Mouse (Mus musculus): Measurements from ENCODE around the gene Muc20. TPM values are rescaled to one million over a fixed set of nuclear protein-coding genes. Genes with fewer than 3 reads are reported as not detected.
A peak's percentile ranks its signal among the peaks of the same experiment; 100 is the strongest.

Gene Muc20
- total RNA-seq, 2 experiments from 2014 or later, result not detected

DNA sequence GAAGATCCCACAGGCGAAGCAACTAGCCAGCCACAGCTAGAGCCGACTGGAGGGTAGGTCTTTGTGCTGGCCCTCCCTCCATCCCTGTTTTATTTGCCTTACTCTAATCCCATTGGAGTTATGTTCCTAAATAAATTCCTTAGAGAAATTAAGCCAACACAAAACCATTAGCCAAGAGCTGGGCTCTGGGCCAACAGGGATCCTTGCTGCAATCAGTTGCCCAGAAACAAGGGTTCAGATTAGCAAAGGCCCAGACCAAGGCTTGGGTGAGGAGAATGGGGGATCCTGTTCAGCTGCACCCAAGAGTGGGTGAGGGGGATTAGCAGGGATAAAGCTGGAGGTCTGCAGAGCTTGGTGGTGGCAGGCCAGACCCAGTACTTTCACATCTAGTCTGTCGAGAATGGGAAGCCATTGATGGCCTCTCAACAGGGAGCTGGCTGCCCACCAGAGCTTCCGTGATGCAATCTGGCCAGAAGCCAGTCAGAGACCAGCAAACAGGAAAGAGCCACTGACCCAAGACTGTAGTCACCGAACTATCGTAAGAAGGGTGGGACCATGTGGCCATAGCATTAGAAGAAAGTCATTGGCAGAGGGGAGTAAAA is 6.1 kb upstream of the Muc20 start:
- intact Hi-C loops (cut with DNase I), result no loop called here

DNA sequence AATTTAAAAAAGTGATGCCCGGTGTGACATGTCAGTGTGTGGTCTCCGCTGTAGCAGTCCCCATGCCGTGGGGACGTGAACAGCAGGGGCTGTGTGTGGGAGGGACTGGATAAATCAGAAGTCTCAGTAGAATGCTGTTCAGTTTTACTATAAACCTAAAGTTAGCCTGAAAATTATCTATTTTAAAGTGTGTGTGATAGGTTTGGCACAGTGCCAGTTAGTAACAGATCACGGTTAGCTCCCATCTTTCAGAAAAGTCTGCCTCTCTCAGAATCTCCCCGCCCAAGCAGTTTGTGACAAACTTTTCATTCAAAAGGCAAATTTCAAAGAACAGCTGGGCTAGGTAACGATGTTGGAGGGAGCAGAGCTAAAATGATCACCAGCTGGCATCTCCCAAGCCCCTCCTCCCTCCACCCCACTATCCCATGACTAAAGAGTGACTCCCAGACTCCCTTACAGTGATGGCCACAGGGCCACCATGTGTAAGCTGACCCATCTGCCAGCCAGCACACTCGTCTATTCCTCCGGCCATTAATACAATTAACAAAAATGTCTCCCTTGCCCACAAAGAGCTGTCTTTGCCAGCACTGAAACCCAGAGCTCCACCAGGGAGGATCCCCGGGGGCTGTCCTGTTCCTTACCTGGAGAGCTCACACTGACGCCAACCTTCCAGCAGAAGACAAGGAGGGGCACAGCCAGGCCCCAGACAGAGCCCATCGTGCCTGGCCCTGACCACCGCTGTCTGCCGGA is 384 bp downstream of the Muc20 start:
- intact Hi-C loops (cut with DNase I), result no loop called here
- DNase-seq (ENCODE audit: low spot score in 2 of 2), result no peak

More for the DNA sequence above, 6.1 kb upstream of the Muc20 start:
- peak; percentile 19 to 32 for DNase-seq (ENCODE audit: low spot score in 2 of 2)

DNA sequence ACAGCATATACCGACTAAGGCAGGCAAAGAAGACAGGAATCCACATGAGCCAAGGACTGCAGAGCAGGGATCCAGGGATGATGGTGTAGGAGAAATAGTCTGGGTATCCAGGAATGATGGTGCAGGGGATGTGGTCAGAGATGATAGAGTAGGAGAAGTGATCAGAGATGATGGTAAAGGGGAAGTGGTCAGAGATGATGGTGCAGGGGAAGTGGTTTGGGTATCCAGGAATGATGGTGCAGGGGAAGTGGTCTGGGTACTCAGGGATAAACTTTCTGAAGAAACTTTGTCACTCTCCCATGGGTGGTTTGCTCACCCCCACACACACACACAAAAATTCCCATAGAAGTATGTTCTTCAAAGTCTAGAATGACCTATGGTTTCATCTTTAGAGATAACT is 2.1 kb downstream of the Muc20 start:
- no peak for DNase-seq (ENCODE audit: low spot score in 2 of 2)
- intact Hi-C loops (cut with DNase I), result no loop called here

GRCm38 (mm10) chr16:32790056-32790455 is 7.2 kb downstream of the Muc20 start:
- no peak for DNase-seq (ENCODE audit: low spot score in 2 of 2)
- intact Hi-C loops (cut with DNase I), result no loop called here

- intact Hi-C loops (cut with DNase I), result no loop called here
- peak; percentile 40 to 57 for DNase-seq (ENCODE audit: low spot score in 2 of 2)
Observed at GRCm38 (mm10) chr16:32784840-32785239, 12.4 kb downstream of the Muc20 start.

DNA sequence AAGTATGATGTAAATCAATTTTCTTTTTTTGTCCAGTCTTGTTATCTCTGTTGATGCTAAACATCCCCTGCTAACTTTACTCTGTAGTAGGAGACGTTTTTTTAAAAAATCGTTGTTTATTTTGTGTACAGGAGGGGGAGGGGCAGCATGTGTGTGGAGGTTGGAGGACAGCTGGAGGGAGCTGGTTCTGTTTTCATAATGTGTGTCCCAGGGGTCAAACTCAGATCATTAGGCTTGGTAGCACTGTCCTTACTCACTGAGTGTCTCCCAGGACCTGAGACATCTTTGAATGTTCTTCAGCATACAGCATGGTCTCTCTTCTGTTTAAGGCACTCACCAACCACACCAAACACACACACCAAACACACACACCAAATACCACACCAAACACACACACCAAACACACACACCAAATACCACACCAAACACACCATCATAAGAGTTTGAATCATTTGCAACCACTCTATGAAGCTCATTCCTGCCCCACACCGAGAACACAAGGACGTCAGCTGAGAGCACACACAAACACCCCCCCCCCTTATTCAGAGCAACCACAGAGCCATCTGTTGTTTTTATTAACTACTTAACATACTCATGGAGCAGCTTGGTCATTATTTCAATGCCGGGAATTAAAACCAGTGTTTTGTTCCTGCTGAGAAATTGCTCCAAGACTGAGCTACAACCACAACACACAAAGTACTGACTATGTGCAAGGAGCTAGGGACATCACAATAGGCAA is 13.7 kb downstream of the Muc20 start:
- DNase-seq (ENCODE audit: low spot score in 2 of 2), result no peak
- intact Hi-C loops (cut with DNase I), result no loop called here

DNA sequence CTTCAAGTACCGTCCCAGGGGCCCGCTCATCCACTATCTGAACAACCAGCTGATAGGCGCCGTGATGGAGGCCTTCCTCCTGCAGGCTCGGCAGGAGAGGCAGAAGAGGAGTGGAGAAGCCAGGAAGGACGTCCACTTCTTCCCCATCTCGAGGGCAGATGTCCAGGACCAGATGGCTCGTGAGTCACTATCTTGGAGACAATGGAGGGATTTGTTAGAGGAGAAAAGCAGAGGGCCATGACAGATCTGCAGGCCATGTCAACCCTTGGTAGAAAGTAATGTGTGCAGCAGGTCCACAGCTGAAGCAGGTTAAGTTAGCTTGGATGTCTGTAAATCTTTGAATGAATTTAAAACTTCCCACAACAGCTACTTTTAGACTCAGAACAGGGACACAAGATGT is 18.3 kb downstream of the Muc20 start:
- DNase-seq (ENCODE audit: low spot score in 2 of 2), result no peak
- intact Hi-C loops (cut with DNase I), result no loop called here

- DNase-seq (ENCODE audit: low spot score in 2 of 2), result no peak
- intact Hi-C loops (cut with DNase I), result no loop called here
Observed at GRCm38 (mm10) chr16:32776676-32777075, 20.6 kb downstream of the Muc20 start.

- intact Hi-C loops (cut with DNase I), result no loop called here
- no peak for DNase-seq (ENCODE audit: low spot score in 2 of 2)
Observed at GRCm38 (mm10) chr16:32766904-32767303, 30.3 kb downstream of the Muc20 start.

DNA sequence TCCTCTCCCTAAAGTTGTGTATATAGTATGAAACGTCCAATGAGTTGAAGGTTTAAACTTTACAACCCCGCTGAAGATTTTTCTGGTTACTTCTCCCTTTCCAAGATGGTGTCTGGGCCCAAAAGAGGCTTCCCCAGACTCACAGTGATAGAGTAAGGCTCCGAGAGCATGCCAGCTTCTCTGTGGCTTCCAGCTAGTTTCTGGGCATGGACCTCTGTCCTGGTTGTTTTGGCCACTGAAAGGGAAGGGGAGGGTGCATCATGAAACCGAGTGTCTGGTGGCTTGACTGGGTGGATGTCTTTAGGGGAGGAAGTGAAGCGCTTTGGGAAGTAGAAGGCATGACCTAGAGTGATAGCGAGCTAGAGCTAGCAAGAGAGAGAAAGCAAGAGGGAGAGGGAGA is 32.3 kb downstream of the Muc20 start:
- DNase-seq (ENCODE audit: low spot score in 2 of 2), result no peak
- intact Hi-C loops (cut with DNase I), result no loop called here

DNA sequence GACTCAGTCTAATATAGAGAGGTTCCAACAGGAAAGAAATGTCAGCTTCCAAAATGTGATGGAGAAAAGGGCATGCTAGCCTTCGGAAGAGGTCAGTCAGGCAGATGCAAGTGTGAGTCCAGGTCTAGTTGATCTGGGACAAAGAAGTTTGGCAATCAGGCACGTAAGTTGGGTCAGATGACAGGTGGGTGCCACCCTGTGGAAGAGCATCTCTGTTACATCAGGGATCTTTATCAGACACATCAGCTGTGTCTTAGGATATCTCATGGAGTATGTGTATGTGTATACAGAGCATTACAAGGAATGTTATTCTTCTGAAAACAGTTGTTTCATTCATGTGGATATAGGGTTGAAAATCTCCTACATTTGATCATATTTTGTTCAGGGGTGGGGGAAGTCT is 32.7 kb downstream of the Muc20 start:
- intact Hi-C loops (cut with DNase I), result no loop called here
- no peak for DNase-seq (ENCODE audit: low spot score in 2 of 2)

DNA sequence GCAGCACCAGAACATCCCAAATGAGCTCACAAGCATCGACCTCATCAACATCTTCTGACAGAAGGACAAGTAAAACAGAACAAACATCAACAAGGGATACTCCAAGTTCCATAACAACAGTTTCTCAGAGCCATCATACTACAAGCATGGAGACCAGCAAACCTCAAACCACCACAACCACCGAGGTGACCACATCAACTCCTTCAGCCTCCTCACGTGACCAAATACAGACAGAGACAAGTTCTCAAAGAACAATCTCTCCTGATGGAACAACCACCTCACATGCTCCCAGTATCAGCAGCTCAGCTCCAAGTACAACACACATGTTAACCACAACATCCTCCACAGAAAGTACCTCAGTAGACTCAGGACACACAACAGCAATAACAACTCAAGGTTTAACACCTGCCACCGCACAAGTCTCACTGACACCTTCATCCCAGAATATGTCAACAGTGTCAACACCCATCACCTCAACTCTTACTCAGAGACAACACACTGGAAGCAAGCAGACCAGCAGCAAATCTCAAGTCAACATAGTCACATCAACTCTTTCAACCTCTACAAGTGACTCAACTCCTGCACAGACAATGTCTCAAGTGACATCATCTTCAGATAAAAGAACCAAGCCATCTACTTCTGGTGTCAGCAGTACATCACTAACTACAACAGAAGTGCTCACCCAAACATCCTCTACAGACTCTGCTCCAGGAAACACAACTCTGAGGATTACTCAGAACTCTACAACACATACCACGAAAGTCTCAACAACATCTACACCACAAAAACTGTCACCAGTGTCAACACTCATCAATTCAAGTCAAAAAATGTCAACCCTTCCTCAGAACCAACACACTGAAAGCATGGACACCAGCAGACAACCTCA is 46.8 kb downstream of the Muc20 start:
- no peak for DNase-seq (ENCODE audit: low spot score in 2 of 2)
- intact Hi-C loops (cut with DNase I), result no loop called here

DNA sequence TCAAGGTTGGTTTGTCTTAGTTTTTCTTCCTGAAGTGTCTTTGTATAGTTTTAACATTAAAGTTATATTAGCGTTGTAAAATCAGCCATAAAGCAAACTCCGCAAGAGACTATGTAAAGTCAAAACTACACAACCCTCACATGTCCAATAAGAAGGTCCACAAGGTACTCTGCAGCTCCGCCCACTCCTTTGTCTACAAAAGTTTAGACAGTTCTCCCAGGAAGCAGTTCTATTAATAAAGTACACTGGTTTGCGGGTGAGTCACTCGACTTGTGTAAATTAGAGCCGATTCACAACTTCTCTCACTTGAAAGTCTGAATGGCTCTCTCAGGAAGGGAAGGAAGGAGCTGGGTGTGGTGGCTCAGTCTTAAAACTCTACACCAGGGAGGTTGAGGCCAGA is 51.4 kb downstream of the Muc20 start:
- intact Hi-C loops (cut with DNase I), result no loop called here
- no peak for DNase-seq (ENCODE audit: low spot score in 2 of 2)

- intact Hi-C loops (cut with DNase I), result no loop called here
- DNase-seq (ENCODE audit: low spot score in 2 of 2), result no peak
Observed at GRCm38 (mm10) chr16:32742712-32743111, 54.5 kb downstream of the Muc20 start.

DNA sequence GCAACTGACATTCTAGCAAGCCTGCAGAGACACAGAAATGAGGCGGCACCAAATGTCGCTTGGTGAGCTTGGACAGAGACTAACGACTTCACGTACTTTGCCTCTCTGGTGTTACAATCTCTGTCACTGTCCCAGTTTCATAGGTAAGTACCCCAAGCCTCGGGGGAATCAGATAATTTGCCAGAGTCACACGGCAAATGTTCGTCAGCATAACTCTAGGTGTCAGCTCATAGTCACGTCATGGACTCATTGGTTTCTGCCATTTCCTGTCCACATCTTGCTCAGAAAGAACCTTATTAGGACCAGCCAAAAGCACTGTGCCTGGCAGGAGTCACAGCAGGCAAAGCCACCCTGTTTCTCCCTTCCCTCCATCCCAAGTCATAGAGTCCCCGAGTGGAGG is 55.9 kb downstream of the Muc20 start:
- no peak for DNase-seq (ENCODE audit: low spot score in 2 of 2)
- intact Hi-C loops (cut with DNase I), result no loop called here

DNA sequence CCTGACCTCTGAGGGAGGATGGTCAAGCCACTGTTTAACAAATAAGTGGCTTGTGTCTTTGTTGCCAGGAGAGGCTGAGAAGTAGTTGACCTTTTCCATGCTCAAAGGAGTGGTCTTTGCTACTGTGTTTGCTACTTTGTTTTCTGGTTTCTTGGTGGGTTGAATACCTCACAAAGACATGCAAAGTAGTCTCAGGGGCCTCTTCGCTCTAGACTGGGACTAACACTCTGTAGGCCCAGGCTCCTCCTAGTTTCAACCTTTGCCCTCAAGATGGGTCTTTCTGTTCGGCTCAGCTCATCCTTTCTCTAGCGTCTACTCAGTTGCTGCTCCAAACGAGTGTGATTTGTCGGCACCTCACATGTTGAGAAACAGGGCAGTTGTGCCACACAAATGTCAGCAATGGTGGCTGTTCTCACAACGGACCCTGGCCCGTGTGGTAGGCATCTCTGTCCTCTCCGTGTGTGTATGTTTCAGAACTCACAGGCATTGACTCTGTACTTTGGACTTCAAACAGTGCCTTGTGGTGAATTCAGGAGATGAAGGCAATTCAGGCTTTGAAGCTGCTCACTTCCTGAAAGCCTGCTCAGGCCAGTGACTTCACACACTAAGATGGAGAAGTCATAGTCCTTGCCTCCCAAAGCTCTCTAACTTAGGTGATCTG is 57.1 kb downstream of the Muc20 start:
- intact Hi-C loops (cut with DNase I), result no loop called here
- DNase-seq (ENCODE audit: low spot score in 2 of 2), result no peak

GRCm38 (mm10) chr16:32736022-32736421 is 61.2 kb downstream of the Muc20 start:
- no peak for DNase-seq (ENCODE audit: low spot score in 2 of 2)
- intact Hi-C loops (cut with DNase I), result loop anchor here (10.0 kb wide), 1 partner anchor 161 kb away; no protein-coding TSS in a partner anchor

GRCm38 (mm10) chr16:32735586-32735985 is 61.6 kb downstream of the Muc20 start, which contains the start of gene Muc4:
TSS of gene Muc4 (plus strand) at chr16:32735886.
- intact Hi-C loops (cut with DNase I), result loop anchor here (10.0 kb wide), 1 partner anchor 161 kb away; no protein-coding TSS in a partner anchor
- DNase-seq (ENCODE audit: low spot score in 2 of 2), result no peak

DNA sequence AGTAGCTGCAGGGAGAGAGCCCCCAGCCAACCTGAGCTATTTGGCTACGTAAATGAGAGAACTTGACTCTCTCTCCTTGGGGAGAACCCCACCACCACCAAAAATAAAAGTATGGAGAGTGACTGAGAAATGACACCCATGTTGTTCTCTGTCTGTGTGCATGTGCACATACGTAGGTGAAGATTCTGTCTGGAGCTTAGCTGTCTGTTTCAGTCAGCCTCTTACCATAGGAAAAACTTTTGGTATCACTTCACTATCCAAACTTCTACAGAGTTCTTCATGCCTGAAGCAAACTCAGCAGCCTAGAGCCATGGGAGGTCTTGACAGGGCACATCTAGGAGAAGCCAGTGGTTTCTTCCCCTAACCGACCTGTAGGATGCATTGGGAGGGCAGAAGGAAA is 64.0 kb downstream of the Muc20 start:
- DNase-seq (ENCODE audit: low spot score in 2 of 2), result no peak
- intact Hi-C loops (cut with DNase I), result loop anchor here (10.0 kb wide), 1 partner anchor 158 kb away; no protein-coding TSS in a partner anchor

Measured in left cerebral cortex, postnatal 36 days (tissue).